Mouse (Mus musculus) liver (tissue): Measurements from ENCODE around the gene Htr5b.

Experiments used
- DNase-seq: peaks from one replicate; pipeline ENCODE4 v3.0.0-alpha.2; 2020; ENCODE audit warnings: mixed read lengths

Gene Htr5b

DNA sequence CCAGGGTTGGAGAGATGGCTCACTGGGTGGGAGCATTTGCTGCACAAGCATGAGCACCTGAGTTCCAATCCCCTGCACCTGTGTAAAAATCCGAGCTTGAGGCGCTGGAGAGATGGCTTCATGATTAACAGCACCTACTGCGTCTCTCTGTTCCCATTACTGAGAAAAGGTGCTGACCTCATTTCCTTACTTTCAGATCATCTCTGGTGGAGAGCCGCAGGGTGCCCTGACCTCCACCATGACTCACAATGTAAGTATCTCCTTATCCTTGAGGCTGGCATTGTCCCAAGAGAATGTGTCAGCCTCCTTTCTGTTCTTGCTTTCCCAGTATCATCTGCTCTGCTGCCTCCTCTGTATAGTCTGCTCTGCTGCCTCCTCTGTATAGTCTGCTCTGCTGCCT lies 45.2 kb downstream of the Htr5b start:
- no peak for DNase-seq

- DNase-seq, result no peak
Measured at GRCm38 (mm10) chr1:121479403-121479802, 48.9 kb downstream of the Htr5b start.

DNA sequence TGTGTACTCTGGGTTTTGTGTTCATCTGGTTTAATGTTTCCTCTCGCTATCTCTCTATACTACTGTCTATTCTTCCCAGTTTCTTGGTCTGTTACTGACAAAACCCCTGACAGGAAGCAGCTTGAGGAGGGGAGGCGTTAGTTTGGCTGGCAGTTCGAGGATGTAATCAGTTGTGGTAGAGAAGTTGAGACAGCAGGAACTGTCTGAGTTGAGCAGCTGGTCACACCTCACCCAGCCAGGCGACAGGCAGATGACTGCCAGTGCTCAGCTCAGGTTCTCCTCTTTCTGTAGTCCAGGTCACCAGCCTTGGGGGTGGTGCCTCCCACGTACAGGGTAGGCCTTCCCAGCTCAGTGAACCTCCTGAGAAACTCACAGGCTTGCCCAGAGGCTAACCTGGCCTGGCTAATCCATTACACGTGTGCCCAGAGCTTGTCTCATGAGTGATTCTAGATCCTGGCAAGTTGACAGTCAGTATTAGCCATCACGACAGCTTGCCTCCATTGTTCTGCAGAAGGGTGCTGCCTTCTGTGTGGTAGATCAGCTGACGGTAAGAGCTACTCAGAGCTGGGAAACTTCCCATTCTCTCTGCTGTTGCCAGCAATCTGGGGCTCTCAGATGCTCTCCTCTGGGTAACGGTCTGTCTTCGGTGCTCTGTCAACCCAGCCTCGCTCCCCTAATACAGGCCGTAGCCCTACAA lies 49.8 kb downstream of the Htr5b start:
- DNase-seq, result peak; percentile 21

DNA sequence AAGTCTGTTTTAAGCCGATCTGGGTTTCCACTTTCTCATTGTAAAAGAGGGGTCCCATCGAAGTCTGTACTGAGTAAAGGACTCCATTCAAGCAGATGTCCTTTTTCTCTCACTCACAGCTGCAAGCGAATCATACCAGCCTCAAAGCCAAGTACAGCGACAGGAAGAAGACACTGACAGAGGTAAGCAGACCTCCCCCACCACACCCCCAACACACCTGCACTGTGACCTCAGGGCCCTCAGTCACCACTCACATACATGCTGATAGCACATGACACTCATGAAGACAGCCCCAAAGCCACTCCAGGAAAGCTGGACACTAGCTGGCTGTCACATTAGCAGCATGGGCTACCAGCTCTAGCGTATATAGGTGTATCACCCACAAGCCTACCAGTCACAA lies 50.5 kb downstream of the Htr5b start:
- DNase-seq, result no peak

DNA sequence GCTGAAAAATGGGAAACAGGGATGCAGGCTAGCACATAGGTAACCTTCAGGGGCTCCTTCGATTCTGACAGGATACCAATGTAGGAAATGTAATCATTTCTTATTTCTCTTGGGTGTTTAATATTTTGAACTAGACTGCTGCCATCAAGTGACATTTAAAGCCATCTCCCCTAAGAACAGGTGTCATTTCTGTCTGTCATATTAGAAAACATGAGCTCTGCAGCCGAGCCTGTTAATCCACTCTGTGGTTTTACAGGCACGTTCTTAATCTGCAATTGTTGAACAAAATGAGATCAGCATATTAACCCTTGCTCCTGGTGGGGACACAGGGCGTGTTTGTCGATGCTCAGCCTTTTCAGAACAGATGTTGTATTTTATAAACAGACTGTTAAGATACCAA lies 56.8 kb downstream of the Htr5b start:
- no peak for DNase-seq

DNA sequence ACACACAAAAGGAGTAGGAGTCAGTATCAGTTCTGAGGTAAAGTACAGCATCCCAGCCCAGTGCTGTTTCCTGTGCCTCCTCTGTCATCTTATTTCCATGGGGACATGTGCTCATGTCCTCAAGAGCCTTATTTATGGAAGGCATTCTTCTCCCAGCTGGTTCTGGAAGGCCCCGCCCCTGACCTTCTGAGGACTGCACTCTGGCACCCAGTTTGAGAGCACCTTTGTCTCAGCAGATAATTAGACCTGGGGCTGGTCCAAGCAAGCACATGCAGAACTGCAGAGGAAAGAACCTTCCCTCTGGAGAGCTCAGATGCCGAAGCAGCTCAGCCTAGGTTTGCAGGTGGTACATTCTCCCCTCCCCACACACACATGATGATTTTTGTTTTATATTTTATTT lies 60.0 kb downstream of the Htr5b start:
- no peak for DNase-seq

DNA sequence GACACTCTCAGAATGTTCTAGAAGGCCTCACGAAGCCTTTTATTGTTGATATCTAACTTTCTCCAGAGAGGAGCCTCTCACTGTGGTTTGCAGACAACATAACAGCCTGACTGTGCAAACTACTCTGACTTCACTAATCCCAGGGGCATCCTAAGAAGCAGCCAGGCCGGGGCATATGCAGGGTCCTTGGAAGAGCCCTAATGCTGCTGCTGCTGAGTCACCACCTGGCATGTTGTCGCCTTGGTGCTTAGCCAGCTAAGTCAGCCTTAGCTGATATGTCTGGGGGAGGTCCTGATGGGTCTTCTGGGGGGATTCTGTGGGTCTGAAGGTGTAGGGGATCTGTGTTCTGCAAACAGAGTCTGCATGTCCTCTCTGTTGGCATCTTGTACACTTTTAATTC lies 62.0 kb downstream of the Htr5b start:
- no peak for DNase-seq

GRCm38 (mm10) chr1:121463806-121464205 lies 64.5 kb downstream of the Htr5b start:
- DNase-seq, result no peak

DNA sequence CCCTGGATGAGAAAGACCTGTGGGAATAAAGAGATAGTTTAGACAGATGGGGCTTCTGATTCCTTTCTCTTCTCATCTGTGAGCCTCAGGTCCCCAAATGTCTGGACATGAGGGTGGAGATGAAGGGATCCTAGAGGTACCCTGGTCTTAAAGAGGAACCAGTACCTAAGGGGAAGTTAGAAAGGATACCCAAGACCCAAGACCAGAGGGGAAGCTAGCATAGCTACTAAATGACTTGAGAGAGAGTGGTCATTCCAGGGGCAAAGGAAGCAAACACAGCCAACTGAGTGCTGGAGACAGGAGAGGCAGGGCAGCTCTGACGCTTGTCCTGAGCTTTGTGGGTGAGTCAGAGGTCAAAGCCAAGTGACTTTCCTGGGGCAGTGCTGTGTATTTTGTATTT lies 65.6 kb downstream of the Htr5b start:
- no peak for DNase-seq

DNA sequence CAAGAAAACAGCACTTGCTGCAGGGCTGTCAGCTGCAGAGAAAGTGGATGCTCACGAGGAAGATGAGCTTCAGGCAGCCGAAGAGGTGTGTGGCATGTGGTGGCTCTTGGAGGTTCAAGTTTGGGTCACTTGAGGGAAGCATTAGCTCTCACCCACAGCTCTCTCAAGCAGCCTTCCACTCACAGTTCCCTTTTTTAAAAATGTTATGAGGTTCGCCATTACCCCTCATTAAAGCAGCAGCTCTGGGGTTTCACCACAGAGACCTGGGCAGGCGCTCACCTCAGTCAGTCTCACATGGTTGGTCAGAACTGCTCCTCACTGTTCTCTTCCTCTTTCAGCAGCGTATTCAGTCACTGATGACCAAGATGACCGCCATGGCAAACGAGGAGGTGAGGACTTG lies 66.4 kb downstream of the Htr5b start:
- no peak for DNase-seq

DNA sequence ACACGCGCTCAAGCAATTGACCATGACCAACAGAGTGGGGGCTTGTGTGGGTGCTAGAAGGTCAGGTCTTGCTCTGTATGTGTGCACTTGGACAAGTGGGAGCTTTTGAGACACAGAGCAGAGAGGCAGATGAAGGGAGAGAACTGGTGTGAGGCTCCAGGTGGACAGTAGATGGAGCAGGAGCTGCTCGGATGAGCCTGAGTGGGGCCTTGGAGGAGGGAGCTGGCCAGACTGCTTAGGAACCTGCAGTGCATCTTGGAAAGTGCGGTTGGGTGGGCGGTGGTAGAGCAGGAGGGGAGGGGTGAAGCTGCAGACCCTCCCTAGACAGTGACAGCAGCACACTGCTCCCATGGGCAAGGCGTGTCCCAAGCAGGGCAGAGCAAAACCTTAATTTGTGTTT lies 68.2 kb downstream of the Htr5b start:
- DNase-seq, result no peak
